Mouse (Mus musculus) right cerebral cortex, postnatal 25 days (tissue): ENCODE results near the gene Ntrk3.

Experiments
- DNase-seq: peaks from one replicate; pipeline ENCODE4 v3.0.0; 2022

Gene Ntrk3

GRCm38 (mm10) chr7:78172267-78172955, 565.4 kb downstream of the Ntrk3 start:
- no peak for DNase-seq

DNA sequence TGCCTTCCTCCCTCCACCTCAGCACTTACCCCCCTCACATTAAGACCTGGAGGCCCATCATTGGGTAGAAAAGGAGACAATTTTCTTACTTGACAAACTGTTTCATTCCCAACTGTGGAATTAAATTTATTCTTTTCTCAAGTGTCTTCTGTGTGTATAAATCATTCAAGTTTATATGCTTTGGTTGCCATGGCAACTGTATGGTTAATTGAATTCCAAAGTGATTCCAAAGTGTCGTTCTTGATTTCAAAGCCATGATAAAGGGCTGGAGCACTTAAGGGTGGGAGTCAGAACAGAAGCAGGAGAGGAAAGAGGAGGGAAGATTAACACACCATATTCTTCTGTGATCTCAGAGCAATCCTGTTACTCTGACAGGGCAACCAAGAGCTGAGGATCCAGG, 572.3 kb downstream of the Ntrk3 start:
- DNase-seq = no peak

GRCm38 (mm10) chr7:78157946-78158345, 579.9 kb downstream of the Ntrk3 start:
- no peak for DNase-seq

GRCm38 (mm10) chr7:78145251-78145650, 592.6 kb downstream of the Ntrk3 start:
- no peak for DNase-seq

- no peak for DNase-seq
Measured at GRCm38 (mm10) chr7:78144849-78145248, 593.0 kb downstream of the Ntrk3 start.

DNA sequence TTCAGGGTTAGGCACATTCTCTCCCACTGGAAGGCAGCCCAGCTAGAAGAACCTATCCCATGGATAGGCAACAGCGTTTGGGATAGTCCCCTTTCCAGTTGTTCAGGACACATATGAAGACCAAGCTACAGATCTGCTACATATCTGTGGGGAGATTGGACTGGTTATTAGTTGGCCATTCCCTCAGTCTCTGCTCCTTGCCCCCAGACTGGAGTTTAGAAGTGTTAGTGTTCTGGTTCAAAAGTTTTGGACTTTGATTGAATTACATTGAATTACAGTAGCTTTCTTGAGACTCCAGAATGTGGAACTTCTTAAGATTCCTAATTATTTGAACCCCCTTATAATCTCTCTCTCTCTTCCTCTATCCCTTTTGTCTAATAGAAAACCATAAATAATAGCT, 607.8 kb downstream of the Ntrk3 start:
- no peak for DNase-seq
